Mouse (Mus musculus): ENCODE data around the gene Srf. TPM values are rescaled to one million over a fixed set of nuclear protein-coding genes. Genes with fewer than 3 reads are reported as not detected.
A peak's percentile ranks its signal among the peaks of the same experiment; 100 is the strongest.

The Srf gene
- polyA plus RNA-seq, 1 experiment, result 61.2 TPM

DNA sequence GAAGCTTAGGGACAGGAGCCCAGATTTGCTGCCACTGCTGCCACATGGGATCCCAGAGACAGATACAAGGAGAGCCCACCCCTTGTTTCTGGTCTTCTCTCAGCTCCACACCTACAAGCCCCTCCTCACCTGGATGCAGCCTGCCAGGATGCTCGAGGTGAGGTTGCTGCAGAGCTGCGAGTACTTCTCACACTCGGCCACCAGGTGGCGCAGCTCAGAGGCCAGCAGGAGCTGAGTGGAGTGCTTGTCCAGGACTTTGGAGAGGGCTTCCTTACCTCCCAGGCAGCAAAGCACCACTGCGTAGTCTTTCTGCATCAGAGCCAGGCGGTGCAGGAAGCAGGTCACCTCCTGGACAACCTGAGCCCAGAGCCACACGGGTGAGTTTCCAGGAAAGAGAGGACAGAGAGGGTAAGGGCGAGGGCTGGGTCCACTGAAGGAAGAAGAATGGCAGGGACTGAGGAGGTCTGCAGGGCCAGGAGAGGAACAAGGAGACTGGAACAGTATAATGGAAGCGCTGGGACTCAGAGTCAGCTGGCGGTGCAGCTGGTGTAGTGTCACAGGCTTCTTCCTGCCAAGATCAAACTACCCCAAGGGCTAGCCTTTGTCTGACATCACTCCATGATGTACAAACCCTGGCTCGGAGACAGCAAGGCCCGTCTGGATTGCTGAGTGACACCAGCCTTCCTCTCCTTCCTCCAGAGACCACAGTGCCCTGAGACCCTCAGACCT is 30.2 kb downstream of the Srf start:
- no peak overlapping the region for H3K27ac ChIP-seq (ENCODE audit: insufficient read depth, low read length)
- no peak overlapping the region for H3K4me3 ChIP-seq (ENCODE audit: insufficient read depth, low read length)
- peaks cover 9% of the 10 kb centered on the region for H3K4me1 ChIP-seq (ENCODE audit: control insufficient read depth, insufficient read depth, low read length)
- TF ChIP-seq POLR2A (IDR thresholded peaks at IDR 0.05; ENCODE audit: low read depth, low read length), result no peak
- TF ChIP-seq CTCF (IDR thresholded peaks at IDR 0.05; ENCODE audit: borderline replicate concordance, insufficient read depth, low read length), result peak; percentile 98

GRCm38 (mm10) chr17:46525065-46525464 is 30.9 kb downstream of the Srf start:
- H3K4me1 ChIP-seq (ENCODE audit: control insufficient read depth, insufficient read depth, low read length), result peaks cover 9% of the 10 kb centered on the region

GRCm38 (mm10) chr17:46521963-46522668 is 33.9 kb downstream of the Srf start:
- Histone ChIP-seq H3K4me1 (ENCODE audit: control insufficient read depth, insufficient read depth, low read length) (peaks cover 9% of the 10 kb centered on the region), H3K4me3 (ENCODE audit: insufficient read depth, low read length) (no peak overlapping the region), H3K27ac (ENCODE audit: insufficient read depth, low read length) (no peak overlapping the region)
- TF ChIP-seq POLR2A (IDR thresholded peaks at IDR 0.05; ENCODE audit: low read depth, low read length), result no peak
- TF ChIP-seq CTCF (IDR thresholded peaks at IDR 0.05; ENCODE audit: borderline replicate concordance, insufficient read depth, low read length), result no peak

More at GRCm38 (mm10) chr17:46525065-46525464, 30.9 kb downstream of the Srf start:
- H3K27ac ChIP-seq (ENCODE audit: insufficient read depth, low read length), result no peak overlapping the region
- H3K4me3 ChIP-seq (ENCODE audit: insufficient read depth, low read length), result no peak overlapping the region
- no peak for TF ChIP-seq CTCF (IDR thresholded peaks at IDR 0.05; ENCODE audit: borderline replicate concordance, insufficient read depth, low read length)
- TF ChIP-seq POLR2A (IDR thresholded peaks at IDR 0.05; ENCODE audit: low read depth, low read length), result no peak

- TF ChIP-seq POLR2A (IDR thresholded peaks at IDR 0.05; ENCODE audit: low read depth, low read length), result no peak
- no peak for TF ChIP-seq CTCF (IDR thresholded peaks at IDR 0.05; ENCODE audit: borderline replicate concordance, insufficient read depth, low read length)
- H3K4me1 ChIP-seq (ENCODE audit: control insufficient read depth, insufficient read depth, low read length), result peaks cover 9% of the 10 kb centered on the region
- no peak overlapping the region for H3K27ac ChIP-seq (ENCODE audit: insufficient read depth, low read length)
- H3K4me3 ChIP-seq (ENCODE audit: insufficient read depth, low read length), result no peak overlapping the region
Measured at GRCm38 (mm10) chr17:46521174-46521573, 34.8 kb downstream of the Srf start.

GRCm38 (mm10) chr17:46520385-46520979 is 35.5 kb downstream of the Srf start:
- peaks cover 9% of the 10 kb centered on the region for H3K4me1 ChIP-seq (ENCODE audit: control insufficient read depth, insufficient read depth, low read length)
- TF ChIP-seq CTCF (IDR thresholded peaks at IDR 0.05; ENCODE audit: borderline replicate concordance, insufficient read depth, low read length) (no peak), POLR2A (IDR thresholded peaks at IDR 0.05; ENCODE audit: low read depth, low read length) (no peak)
- no peak overlapping the region for H3K27ac ChIP-seq (ENCODE audit: insufficient read depth, low read length)
- no peak overlapping the region for H3K4me3 ChIP-seq (ENCODE audit: insufficient read depth, low read length)

DNA sequence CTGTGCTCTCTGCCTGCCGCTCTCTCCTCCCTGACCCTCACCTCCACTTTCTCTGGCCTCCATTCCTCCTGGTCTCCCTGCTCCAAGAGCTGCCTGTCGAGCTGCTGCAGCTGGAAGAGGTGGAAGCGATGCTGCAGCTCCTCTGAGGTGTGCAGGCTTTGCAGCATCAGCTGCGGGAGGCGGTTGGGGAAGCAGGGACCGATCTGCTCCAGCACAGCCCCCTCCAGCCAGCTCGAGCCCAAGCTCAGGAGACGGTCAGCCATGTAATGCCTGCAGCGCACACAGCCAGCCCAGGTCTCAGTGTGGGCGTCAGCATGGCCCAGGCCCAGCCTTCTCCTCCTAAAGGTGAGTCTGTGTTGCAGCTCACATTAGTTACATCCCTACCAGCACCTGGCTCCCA is 36.0 kb downstream of the Srf start:
- TF ChIP-seq POLR2A (IDR thresholded peaks at IDR 0.05; ENCODE audit: low read depth, low read length) (no peak), CTCF (IDR thresholded peaks at IDR 0.05; ENCODE audit: borderline replicate concordance, insufficient read depth, low read length) (no peak)
- no peak overlapping the region for H3K4me3 ChIP-seq (ENCODE audit: insufficient read depth, low read length)
- H3K4me1 ChIP-seq (ENCODE audit: control insufficient read depth, insufficient read depth, low read length), result peaks cover 9% of the 10 kb centered on the region
- no peak overlapping the region for H3K27ac ChIP-seq (ENCODE audit: insufficient read depth, low read length)

- Histone ChIP-seq H3K4me1 (ENCODE audit: control insufficient read depth, insufficient read depth, low read length) (no peaks in the 10 kb centered on the region), H3K27ac (ENCODE audit: insufficient read depth, low read length) (no peak overlapping the region), H3K4me3 (ENCODE audit: insufficient read depth, low read length) (no peak overlapping the region)
- no peak for TF ChIP-seq CTCF (IDR thresholded peaks at IDR 0.05; ENCODE audit: borderline replicate concordance, insufficient read depth, low read length)
- no peak for TF ChIP-seq POLR2A (IDR thresholded peaks at IDR 0.05; ENCODE audit: low read depth, low read length)
Measured at GRCm38 (mm10) chr17:46513329-46513728, 42.6 kb downstream of the Srf start.

GRCm38 (mm10) chr17:46511059-46511710 is 44.8 kb downstream of the Srf start:
- TF ChIP-seq POLR2A (IDR thresholded peaks at IDR 0.05; ENCODE audit: low read depth, low read length) (no peak), CTCF (IDR thresholded peaks at IDR 0.05; ENCODE audit: borderline replicate concordance, insufficient read depth, low read length) (no peak)
- Histone ChIP-seq H3K4me3 (ENCODE audit: insufficient read depth, low read length) (no peak overlapping the region), H3K27ac (ENCODE audit: insufficient read depth, low read length) (no peak overlapping the region), H3K4me1 (ENCODE audit: control insufficient read depth, insufficient read depth, low read length) (no peaks in the 10 kb centered on the region)

GRCm38 (mm10) chr17:46505617-46506016 is 50.4 kb downstream of the Srf start:
- Histone ChIP-seq H3K4me1 (ENCODE audit: control insufficient read depth, insufficient read depth, low read length) (no peaks in the 10 kb centered on the region), H3K27ac (ENCODE audit: insufficient read depth, low read length) (no peak overlapping the region), H3K4me3 (ENCODE audit: insufficient read depth, low read length) (no peak overlapping the region)
- TF ChIP-seq POLR2A (IDR thresholded peaks at IDR 0.05; ENCODE audit: low read depth, low read length), result no peak
- no peak for TF ChIP-seq CTCF (IDR thresholded peaks at IDR 0.05; ENCODE audit: borderline replicate concordance, insufficient read depth, low read length)
